Mouse (Mus musculus): Measurements from ENCODE around the gene Qrsl1. TPM values are rescaled to one million over a fixed set of nuclear protein-coding genes. Genes with fewer than 3 reads are reported as not detected.

Gene Qrsl1
- polyA plus RNA-seq, 1 experiment from 2014 or later: 22.6 TPM

DNA sequence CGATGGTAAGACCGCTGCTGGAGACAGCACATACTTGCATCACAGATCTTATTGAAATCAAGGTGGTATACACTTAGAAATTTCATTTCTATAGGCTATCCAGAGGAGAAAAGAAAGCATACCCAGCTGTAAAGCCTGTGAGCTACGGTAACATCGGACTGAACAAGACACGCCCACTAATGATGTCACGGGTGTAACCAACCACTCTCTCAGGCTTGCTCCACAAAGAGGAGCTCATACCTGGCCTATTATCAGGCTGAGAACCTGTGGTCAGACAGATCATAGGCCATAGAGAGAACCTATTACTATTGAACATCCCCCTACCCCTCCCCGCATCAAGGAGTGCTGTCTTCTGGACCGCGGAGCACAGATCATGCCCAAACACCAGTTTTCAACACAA lies 45.6 kb downstream of the Qrsl1 start:
- Histone ChIP-seq H3K27ac (no peak overlapping the region), H3K9me3 (peaks cover 6% of the 10 kb centered on the region; the same call in 1 of the 2 replicates), H3K4me3 (no peak overlapping the region), H3K9ac (no peak overlapping the region), H3K36me3 (no peaks in the 10 kb centered on the region), H3K27me3 (replicated peaks) (no peaks in the 10 kb centered on the region), H3K4me1 (no peaks in the 10 kb centered on the region), H3K4me2 (replicated peaks) (no peak overlapping the region)
- WGBS: 95% methylated on average over 9 of the region's 9 CpGs
- ATAC-seq (ENCODE audit: low FRiP score, low read depth): no peak

DNA sequence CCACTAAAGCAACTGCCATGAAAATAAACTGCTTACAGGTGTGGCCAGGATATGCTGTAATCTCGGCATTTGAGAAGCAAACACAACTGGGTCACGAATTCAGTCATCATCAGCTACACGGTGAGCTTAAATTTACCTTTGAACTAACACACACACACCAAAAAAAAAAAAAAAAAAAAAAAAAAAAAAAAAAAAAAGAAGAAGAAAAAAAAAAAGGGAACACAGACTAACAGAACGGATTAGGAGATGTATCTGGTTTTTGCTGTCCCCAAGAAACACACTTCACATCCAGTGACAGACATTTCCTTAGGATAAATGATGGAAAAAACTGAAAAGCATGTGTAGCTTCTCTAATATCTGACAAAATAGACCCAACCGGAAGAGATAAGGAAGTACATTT lies 49.6 kb downstream of the Qrsl1 start:
- Histone ChIP-seq H3K4me1 (no peaks in the 10 kb centered on the region), H3K9me3 (peaks cover 6% of the 10 kb centered on the region; the same call in 1 of the 2 replicates), H3K27me3 (replicated peaks) (no peaks in the 10 kb centered on the region), H3K36me3 (no peaks in the 10 kb centered on the region), H3K4me2 (replicated peaks) (no peak overlapping the region), H3K9ac (no peak overlapping the region), H3K4me3 (no peak overlapping the region), H3K27ac (no peak overlapping the region)
- WGBS: 86% methylated on average over 5 of the region's 5 CpGs
- ATAC-seq (ENCODE audit: low FRiP score, low read depth): no peak

DNA sequence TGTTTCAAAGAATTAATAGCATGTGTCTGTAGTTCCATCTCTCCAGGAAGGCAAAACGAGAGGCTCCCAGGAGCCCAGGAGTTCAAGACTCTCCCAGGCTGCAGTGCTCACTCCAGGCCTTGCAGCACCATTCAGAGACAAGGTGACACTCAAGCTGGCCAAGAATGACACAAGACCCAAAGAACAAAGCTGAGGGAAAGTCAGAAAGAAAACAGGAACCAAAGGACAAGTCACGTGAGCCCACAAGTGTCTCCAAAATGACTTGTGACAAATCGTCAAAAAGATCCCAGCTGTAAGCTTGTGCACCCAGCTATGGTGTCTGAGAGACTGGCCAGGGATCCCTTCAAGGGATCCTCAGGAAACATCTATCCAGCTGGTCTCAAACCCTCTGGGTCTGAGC lies 52.1 kb downstream of the Qrsl1 start:
- no peaks in the 10 kb centered on the region for H3K36me3 ChIP-seq
- H3K9ac ChIP-seq: no peak overlapping the region
- no peak overlapping the region for H3K4me3 ChIP-seq
- H3K9me3 ChIP-seq: peaks cover 6% of the 10 kb centered on the region; the same call in 1 of the 2 replicates
- ATAC-seq (ENCODE audit: low FRiP score, low read depth): no peak
- no peak overlapping the region for H3K4me2 ChIP-seq (replicated peaks)
- no peaks in the 10 kb centered on the region for H3K4me1 ChIP-seq
- no peak overlapping the region for H3K27ac ChIP-seq
- 88% methylated on average over 3 of the region's 3 CpGs for WGBS
- H3K27me3 ChIP-seq (replicated peaks): no peaks in the 10 kb centered on the region

DNA sequence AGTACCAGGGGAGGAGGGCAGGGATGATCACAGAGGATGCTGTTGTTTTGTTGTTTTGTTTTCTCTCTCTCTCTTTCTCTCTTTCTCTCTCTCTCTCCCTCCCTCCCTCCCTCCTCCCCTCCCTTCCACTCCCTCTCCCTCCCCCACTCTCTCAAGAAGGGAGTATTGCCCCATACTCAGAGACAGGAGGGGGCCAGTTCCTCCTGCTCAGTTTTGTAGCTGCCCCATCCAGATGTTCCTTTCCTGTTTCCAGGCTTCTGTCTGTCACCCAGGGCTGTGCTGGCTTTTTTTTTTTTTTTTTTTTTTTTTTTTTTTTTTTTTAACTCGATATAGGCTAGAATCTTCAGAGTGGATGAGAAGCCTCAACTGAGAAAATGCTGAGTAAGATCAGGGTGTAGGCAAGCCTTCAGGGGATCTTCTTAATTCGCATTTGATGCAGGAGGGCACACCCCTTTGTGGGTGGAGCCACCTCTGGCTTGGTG lies 55.4 kb downstream of the Qrsl1 start:
- no peak for ATAC-seq (ENCODE audit: low FRiP score, low read depth)
- 70% methylated on average over 2 of the region's 2 CpGs for WGBS
- Histone ChIP-seq H3K4me3 (no peak overlapping the region), H3K4me1 (no peaks in the 10 kb centered on the region), H3K27me3 (replicated peaks) (no peaks in the 10 kb centered on the region), H3K9me3 (no peaks in the 10 kb centered on the region), H3K36me3 (no peaks in the 10 kb centered on the region), H3K9ac (no peak overlapping the region), H3K4me2 (replicated peaks) (no peak overlapping the region), H3K27ac (no peak overlapping the region)

DNA sequence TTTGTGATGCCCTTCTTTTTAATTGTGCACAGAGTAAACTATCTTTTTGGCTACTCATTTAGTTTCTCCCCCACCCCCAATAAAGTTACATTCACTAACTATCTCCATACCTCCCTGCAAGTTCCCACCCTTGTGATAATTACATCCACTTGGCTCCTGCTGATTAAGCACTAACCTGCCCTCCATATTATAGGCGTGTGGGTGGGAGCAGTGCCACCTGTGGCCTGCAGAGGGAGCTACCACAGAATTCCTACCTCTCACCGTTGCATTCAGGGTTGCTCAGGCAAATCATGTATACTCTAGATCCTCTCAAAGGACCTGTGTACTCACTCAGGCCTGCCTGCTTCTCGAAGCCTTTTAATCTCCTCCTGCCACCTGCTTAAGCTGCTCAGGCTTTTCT lies 56.1 kb downstream of the Qrsl1 start:
- WGBS: 79% methylated on average over 3 of the region's 3 CpGs
- Histone ChIP-seq H3K27ac (no peak overlapping the region), H3K9me3 (no peaks in the 10 kb centered on the region), H3K36me3 (no peaks in the 10 kb centered on the region), H3K9ac (no peak overlapping the region), H3K27me3 (replicated peaks) (no peaks in the 10 kb centered on the region), H3K4me2 (replicated peaks) (no peak overlapping the region), H3K4me1 (no peaks in the 10 kb centered on the region), H3K4me3 (no peak overlapping the region)
- no peak for ATAC-seq (ENCODE audit: low FRiP score, low read depth)

DNA sequence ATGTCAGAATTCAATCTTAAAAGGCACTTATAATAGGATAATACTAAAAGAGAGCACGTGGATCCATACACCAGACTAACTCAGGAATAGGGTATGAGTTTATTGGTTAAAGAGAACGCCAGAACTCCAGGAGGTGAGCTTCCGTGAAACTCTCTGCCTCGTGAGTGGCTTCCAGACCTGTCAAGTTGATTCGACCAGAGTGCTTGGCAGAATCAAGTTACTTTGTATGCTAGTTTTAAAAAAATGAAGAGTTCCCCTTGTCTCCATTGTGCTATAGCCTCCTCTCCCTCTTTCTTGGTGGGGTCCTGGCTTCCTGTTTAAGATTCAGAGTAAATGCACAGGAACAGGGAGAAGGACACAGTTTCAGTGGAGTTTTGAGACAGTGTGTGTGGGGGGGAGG lies 60.1 kb downstream of the Qrsl1 start:
- Histone ChIP-seq H3K9ac (no peak overlapping the region), H3K4me2 (replicated peaks) (no peak overlapping the region), H3K9me3 (no peaks in the 10 kb centered on the region), H3K4me1 (no peaks in the 10 kb centered on the region), H3K4me3 (no peak overlapping the region), H3K27ac (no peak overlapping the region), H3K36me3 (no peaks in the 10 kb centered on the region), H3K27me3 (replicated peaks) (no peaks in the 10 kb centered on the region)
- WGBS: 90% methylated on average over 5 of the region's 5 CpGs
- no peak for ATAC-seq (ENCODE audit: low FRiP score, low read depth)

DNA sequence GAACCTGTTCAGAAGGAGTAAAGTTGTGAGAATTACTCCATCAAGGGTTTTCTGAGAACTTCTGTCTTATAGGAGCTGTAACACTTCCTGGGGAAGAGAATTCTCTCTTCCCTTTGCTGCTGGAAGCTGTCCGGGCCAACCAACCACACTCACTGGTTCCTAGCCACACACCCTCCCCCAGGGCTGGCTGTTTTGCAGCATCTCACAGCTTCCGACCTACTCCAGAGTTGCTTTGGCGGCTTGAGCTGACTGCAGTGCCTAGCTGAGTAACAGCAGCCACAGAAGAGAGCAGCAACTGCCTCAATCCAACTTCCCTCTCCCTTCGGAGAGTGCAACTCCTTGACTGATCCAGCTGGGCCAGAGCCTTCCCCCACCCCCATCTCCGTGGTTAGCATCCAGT lies 68.7 kb downstream of the Qrsl1 start:
- no peaks in the 10 kb centered on the region for H3K9me3 ChIP-seq
- no peaks in the 10 kb centered on the region for H3K36me3 ChIP-seq
- H3K4me1 ChIP-seq: peaks cover 3% of the 10 kb centered on the region; the same call in 1 of the 2 replicates
- H3K4me3 ChIP-seq: no peak overlapping the region
- no peaks in the 10 kb centered on the region for H3K27me3 ChIP-seq (replicated peaks)
- H3K27ac ChIP-seq: no peak overlapping the region
- no peak for ATAC-seq (ENCODE audit: low FRiP score, low read depth)
- WGBS: 45% methylated on average over 5 of the region's 5 CpGs
- H3K4me2 ChIP-seq (replicated peaks): no peak overlapping the region
- no peak overlapping the region for H3K9ac ChIP-seq

DNA sequence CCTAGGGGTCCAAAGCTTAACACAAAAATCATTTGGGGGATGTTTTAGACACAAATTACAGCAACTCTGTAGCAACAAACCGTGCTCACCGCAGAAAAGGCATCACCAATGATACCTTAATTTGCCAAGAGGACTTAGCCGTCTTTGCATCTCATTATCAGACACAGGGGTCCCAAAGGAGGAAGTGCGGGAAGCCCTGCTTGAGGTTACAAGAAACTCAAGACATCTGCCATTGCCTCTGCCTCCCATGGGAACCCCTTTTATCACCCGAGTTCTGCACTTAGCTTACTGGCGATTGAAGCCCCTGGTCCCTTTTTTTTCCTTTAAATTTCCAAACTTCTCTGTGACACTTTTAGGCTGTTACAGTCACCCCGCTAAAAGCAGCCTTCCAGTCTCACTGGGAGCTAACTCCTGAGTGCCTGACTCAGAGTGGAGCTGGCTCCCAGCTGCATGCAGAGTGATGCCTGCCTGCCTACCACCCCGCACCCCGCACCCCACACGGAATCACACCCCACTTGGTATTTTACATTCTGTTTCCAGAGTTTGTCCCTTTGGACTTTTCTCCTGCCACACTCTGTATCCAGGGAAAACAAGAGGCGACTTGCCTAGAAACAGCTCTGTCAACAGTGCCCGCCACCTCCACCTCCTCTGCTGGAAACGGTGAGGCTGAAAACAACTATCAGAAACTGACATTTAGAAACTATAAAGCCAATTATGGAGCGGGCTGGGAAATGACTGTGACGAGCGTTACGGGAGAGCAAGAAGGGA lies 71.1 kb downstream of the Qrsl1 start:
- ATAC-seq (ENCODE audit: low FRiP score, low read depth): no peak
- Histone ChIP-seq H3K4me2 (replicated peaks) (no peak overlapping the region), H3K27me3 (replicated peaks) (no peaks in the 10 kb centered on the region), H3K36me3 (no peaks in the 10 kb centered on the region), H3K9ac (no peak overlapping the region), H3K9me3 (no peaks in the 10 kb centered on the region), H3K4me3 (no peak overlapping the region), H3K4me1 (peaks cover 3% of the 10 kb centered on the region; the same call in 1 of the 2 replicates), H3K27ac (no peak overlapping the region)
- WGBS: 54% methylated on average over 17 of the region's 17 CpGs

DNA sequence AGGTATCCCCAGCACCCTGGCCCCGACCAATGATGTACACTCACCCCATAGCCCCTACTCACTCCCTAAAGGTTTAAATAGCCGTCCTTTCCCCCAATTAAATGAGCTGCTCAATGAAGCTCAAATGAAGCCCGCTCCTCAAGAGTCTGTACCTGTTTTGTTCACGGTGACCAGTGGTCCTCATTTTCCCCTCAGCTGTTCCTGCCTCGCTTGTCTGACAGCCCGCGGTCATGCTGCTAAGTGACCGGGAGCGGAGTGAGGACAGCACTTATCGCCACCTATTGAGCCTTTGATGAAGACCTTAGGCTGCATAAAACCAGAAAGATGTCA lies 72.9 kb downstream of the Qrsl1 start:
- H3K9me3 ChIP-seq: no peaks in the 10 kb centered on the region
- H3K27me3 ChIP-seq (replicated peaks): no peaks in the 10 kb centered on the region
- no peaks in the 10 kb centered on the region for H3K36me3 ChIP-seq
- no peak overlapping the region for H3K27ac ChIP-seq
- ATAC-seq (ENCODE audit: low FRiP score, low read depth): no peak
- H3K9ac ChIP-seq: no peak overlapping the region
- WGBS: 90% methylated on average over 10 of the region's 10 CpGs
- no peak overlapping the region for H3K4me2 ChIP-seq (replicated peaks)
- peaks cover 3% of the 10 kb centered on the region; the same call in 1 of the 2 replicates for H3K4me1 ChIP-seq
- no peak overlapping the region for H3K4me3 ChIP-seq

DNA sequence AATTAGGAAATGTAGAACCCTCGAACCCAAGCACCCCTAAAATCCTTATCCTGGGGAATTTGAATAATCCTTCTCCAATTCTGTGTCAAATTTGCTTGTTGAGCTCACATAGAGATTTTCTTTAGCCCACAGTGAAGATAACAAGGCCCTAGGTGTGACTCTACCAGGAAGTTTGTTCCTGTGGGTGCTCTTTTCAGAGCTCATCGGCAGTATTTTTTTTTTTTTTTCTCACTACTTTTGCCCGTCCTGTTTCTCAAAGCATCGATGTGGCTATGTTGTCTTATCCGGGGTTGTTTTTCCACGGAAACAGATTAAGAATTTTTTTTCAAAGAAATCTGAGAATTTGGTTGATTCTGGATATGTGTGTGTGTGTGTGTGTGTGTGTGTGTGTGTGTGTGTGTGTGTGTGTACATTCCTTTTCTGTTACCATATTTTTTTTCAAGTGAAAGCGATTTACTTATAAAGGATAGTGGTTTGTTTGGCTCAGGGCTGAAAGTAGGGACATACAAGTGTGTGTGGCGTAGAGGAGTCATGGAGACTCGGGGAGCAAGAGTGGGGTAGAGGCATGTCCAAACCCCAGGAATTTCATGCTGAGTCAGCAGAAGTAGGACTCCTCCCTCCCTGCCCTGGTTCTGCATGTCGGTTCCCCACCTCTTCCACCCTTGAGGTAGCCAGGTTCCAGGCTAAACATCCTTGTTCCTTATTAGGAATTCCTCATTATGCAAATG lies 73.4 kb downstream of the Qrsl1 start:
- H3K4me3 ChIP-seq: no peak overlapping the region
- WGBS: 92% methylated on average over 10 of the region's 10 CpGs
- no peak for ATAC-seq (ENCODE audit: low FRiP score, low read depth)

DNA sequence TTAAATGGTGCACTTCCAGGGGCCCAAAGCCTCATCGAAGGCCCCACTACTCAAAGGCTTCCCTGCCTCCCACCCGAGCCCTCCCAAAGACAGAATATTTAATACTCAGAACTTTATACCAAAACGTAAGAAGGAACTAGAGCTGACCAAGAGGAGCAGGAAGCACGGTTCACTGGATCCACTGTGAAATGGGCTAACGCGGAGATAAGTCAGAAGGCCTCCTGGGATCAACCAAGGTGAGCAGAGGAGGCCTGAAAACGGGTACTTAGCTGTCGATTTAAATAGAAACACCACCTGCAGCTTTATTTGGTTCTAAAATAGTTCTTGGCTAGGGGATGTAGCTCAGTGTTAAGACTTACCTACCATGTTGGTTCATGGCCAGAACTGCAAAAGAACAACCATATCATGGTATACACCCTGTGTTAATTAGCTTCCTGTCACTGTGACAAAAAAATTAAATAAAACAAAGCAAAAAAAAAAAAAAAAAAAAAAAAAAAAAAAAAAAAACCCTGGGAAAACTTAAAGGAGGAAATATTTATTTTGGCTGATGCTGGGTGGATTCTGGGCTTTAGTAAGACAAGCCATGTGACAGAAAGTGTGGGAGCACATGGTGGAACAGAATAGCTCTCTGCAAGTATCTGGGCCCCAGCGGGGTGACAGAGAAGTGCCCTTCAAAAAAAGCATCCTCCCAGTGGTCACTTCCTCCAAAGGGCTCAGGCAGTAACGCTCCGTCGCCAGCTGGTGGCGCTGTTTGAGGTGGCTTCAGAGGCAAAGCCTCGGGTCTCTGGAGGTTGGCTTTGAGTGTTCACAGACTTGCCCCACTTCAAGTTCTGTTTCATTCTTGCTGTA lies 74.5 kb downstream of the Qrsl1 start:
- no peak for ATAC-seq (ENCODE audit: low FRiP score, low read depth)
- no peak overlapping the region for H3K9ac ChIP-seq
- H3K9me3 ChIP-seq: no peaks in the 10 kb centered on the region
- no peaks in the 10 kb centered on the region for H3K36me3 ChIP-seq
- H3K4me3 ChIP-seq: no peak overlapping the region
- WGBS: 83% methylated on average over 14 of the region's 14 CpGs
- H3K4me2 ChIP-seq (replicated peaks): no peak overlapping the region
- H3K4me1 ChIP-seq: peaks cover 3% of the 10 kb centered on the region; the same call in 1 of the 2 replicates
- H3K27ac ChIP-seq: no peak overlapping the region
- H3K27me3 ChIP-seq (replicated peaks): no peaks in the 10 kb centered on the region

More for the DNA sequence above, 73.4 kb downstream of the Qrsl1 start:
- H3K4me1 ChIP-seq: peaks cover 3% of the 10 kb centered on the region; the same call in 1 of the 2 replicates
- H3K4me2 ChIP-seq (replicated peaks): no peak overlapping the region
- no peak overlapping the region for H3K9ac ChIP-seq
- no peak overlapping the region for H3K27ac ChIP-seq
- H3K9me3 ChIP-seq: no peaks in the 10 kb centered on the region
- no peaks in the 10 kb centered on the region for H3K27me3 ChIP-seq (replicated peaks)
- no peaks in the 10 kb centered on the region for H3K36me3 ChIP-seq

DNA sequence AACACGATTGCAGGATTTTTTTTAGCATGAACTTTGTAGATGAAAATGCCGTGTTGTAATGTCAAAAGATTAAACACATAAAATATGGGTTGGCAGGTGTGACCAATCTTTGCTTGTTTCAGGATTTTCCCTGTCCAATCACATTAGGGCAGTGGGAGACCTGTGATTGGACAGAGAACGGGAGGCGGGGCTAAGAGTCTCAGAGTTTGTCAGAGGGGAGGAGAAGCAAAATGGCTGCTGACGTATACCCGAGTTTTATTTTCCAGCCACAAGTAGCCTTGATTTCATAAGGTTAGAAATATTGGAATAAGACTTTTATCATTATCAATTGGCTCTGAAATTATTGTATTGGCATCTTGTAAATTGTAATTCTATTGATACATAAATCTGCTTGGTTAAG lies 75.8 kb downstream of the Qrsl1 start:
- Histone ChIP-seq H3K36me3 (no peaks in the 10 kb centered on the region), H3K27ac (no peak overlapping the region), H3K4me3 (no peak overlapping the region), H3K4me1 (peaks cover 1% of the 10 kb centered on the region; the same call in 1 of the 2 replicates), H3K4me2 (replicated peaks) (no peak overlapping the region), H3K27me3 (replicated peaks) (no peaks in the 10 kb centered on the region), H3K9ac (no peak overlapping the region), H3K9me3 (no peaks in the 10 kb centered on the region)
- WGBS: 93% methylated on average over 6 of the region's 6 CpGs
- no peak for ATAC-seq (ENCODE audit: low FRiP score, low read depth)

Data from neural tube, embryonic 12.5 days (tissue).